Mouse (Mus musculus) layer of hippocampus, adult 8-10 months (tissue): Measurements from ENCODE around the gene Rin3. TPM values are rescaled to one million over a fixed set of nuclear protein-coding genes. Genes with fewer than 3 reads are reported as not detected.

Experiments
- DNase-seq, 2 experiments: peaks; one replicate each; pipeline ENCODE4 v3.0.0; 2022; ENCODE audit warnings: low spot score in 2 of 2
- total RNA-seq, 4 experiments: library from RNA; stranded (reverse); gene quantifications; 2 replicates each; pipeline ENCODE4 v1.2.4; 2022

The Rin3 gene
- total RNA-seq, 4 experiments from 2014 or later = 3.3 to 7.1 (median 4.8) TPM

DNA sequence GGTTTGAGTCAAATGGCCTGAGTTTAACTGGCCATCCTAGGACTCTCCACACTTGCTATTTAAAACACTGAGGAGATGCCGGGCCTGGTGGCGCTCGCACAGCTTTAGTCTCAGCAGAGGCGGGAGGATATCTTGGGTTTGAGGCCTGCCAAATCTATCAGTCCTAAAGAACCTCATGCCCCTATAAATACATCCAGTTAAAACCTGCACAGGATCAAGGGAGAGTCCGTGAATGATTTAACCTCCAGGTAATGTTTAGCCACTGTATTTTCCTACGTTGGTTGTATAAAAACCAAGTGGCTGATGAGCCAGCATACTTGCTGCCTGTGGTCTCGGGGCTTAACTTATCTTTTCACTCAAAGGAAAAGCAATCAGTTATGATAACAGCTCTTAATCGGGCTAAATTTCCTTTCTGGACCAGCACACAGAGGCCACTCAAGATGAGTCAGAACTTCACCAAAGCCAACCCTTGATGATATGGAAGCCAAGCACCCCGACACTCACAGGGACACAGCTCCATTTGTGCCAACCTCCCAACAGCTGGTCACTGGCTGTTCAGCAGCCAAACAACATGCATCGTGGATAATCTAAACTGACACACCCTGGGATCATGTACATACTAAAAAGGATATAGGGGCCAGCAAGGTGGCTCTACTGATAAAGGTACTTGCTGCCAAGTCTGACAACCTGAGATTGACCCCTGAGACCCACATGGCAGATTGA is 137.5 kb downstream of the Rin3 start:
- no peak for DNase-seq

GRCm38 (mm10) chr12:102422065-102422464 is 139.2 kb downstream of the Rin3 start:
- DNase-seq = no peak

- no peak for DNase-seq
Measured at GRCm38 (mm10) chr12:102422623-102423320, 139.9 kb downstream of the Rin3 start.

DNA sequence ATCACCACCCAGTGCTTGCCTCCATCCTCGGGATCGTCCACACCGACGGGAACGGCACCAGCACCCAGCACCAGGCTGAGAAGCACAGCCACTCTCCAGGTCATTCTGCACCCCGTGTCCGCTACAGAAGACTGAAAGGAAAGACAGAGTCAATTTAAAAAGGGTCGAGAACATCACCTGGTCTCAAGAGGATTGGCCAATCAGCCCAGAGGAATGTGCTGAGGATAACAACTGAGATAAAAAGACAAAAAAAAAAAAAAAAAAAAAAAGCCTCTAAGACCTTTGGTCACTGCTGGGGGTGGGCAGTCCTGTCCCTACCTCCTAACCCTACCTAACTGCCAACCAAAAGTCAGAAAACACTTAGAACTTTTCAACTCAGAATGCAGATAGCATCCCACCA is 140.8 kb downstream of the Rin3 start:
- no peak for DNase-seq

GRCm38 (mm10) chr12:102424456-102424855 is 141.6 kb downstream of the Rin3 start:
- no peak for DNase-seq

GRCm38 (mm10) chr12:102425048-102425578 is 142.3 kb downstream of the Rin3 start:
- no peak for DNase-seq

- DNase-seq = no peak
Measured at GRCm38 (mm10) chr12:102426285-102426684, 143.4 kb downstream of the Rin3 start.

DNA sequence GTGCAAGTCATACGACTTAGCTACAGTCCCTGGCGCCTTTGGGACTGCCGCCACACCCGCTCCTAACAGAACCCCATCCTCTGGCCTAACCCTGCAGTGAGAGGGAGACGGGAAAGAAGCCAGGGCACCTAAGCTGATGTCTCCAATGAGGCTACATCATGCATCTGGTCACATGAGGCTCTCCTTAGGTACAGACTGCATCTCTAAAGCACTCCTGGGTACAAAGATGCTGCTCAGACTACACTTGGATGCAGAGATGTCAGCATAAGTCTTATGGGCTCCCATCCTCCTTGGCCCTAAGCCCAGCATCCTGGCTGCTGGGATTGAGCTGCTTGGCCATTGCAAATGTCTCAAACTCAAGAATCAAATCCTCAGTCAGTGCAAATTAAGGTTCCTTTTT is 146.8 kb downstream of the Rin3 start:
- no peak for DNase-seq

DNA sequence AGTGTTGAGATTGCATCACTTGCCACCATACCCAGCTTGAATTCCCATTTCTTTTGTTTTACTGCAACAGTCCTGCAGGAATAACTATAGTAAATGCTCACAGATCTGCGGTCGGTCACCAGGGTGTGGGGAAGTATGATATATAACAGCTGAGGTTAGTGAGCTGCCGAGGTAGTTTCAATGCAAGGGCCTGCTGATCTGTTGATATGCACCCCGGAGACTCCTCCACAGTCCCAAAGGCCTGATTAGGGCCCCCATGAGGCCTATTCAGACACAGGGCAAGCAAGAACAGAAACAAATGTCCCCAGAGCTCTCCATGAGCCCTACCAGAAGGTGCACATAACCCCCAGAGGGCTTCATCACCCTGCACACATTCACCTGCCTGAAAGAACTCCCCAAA is 147.4 kb downstream of the Rin3 start:
- no peak for DNase-seq

DNA sequence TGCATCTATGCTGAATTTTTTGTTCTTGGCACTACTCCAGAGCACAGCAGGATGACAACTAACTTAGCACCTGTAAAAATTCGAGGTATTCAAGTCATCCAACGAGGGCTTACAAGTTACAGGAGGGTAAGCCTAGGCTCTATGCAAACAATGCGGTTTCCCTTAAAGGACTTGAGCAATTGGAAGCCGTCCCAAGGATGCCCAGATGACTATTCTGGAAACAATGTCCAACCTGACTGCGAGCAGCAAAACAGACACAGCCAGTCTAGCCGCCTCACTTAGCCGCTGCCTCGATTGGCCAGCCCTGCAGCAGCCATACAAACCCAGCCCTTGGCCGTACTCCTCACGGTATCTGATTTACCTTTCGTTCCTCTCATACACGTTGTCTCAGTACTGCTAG is 149.4 kb downstream of the Rin3 start:
- DNase-seq = no peak

GRCm38 (mm10) chr12:102434107-102434506 is 151.3 kb downstream of the Rin3 start:
- DNase-seq = no peak

DNA sequence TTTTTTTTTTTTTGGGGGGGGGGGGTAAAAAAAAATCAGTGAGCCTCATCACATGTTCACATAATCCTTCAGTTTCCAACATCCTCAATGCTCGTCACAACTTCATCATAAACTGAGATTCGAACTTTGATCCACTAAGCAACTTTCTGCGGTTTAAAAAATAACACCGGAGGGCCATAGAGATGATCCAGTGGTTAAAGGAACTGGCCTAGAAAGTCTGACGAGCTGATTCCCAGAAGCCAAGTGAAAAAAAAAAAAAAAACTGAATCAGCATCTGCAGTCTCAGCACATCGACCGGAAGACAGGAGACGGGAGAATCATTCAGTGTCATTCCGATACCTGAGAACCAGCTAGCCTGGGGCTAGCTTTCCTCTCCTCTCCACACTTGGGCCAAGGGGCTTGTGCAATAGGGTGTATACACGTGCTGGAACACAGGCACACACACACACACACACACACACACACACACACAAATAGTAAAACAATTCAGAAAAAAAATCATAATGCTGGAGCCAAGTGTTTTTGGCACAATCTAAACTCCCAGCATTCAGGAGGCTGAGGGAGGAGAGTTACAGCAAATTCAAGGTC is 154.2 kb downstream of the Rin3 start:
- DNase-seq = no peak

DNA sequence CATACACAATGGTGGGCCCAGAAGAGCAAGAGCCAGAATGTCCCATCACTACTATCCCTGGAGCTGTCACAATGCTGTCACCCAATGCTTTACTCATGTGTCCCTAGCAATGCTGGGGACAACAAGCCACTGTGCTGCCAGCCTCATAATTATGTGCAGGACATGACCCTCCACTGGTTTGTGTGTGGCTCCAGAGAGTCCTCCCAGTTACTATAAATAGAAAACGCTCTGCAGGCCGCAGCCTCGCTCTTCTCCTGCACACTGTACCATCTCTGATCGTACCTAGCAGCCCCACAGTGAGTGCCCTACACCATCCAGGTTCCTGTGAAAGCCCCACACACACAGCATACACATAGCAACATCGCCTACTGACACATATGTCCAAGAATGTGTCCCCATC is 155.1 kb downstream of the Rin3 start:
- DNase-seq = no peak

DNA sequence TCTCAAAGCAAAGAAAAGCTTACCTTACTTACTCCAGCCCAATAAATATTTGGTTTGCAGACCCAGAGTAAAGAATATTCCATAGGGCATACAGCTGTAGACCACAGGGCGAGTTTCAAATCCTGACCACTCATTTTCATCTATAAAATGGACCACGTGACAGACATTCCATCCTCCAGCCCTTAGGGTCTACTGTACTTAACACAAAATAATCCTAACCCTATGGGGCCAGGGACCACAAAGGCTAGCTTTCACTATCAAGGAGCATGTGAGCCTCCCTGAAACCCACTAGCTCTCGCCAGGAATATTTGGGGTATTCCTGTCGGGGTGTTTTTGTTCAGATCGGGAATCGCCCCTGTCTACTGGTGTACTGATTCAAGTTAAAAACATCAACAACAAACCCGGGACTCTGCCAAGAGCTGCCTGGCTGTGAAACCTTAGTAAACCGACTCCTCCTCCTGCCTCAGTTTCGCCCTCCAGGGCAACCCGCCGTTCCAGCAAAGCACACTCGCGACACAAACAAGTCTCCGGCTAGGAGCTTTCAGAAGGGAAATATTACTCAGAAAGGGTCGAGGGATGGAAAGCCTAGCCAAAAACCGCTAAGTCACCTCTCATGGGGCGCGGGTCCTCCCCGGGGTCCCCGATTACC is 156.3 kb downstream of the Rin3 start:
- no peak for DNase-seq

DNA sequence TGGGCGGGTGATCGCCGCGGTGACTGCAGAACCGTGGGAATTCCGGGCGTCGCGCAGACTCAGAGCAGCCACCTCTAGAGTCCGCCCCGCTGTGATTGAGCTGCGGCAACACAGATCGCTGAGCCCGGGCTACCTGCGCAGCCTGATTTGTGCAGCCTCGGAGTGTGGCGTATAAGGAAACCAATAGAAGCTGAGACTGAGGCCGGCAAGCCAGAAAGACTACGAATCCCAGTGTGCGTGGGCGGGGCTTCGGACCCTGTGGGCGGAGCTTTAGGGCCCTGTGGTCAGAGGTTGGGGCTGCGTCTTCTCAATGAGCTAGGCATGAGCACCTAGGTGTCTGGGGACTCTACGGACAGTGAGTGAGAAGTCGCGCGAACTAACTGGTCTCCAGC is 156.8 kb downstream of the Rin3 start, which contains the start of gene Lgmn:
Gene Lgmn, minus strand, starts transcription at position 182 of the 392 bp plus-strand sequence.
- peak; percentile 98 to 99 for DNase-seq

Other genes with a start within 250 kb of the Rin3 start
- gene Slc24a4, start 154.3 kb upstream of the Rin3 start, total RNA-seq = 10 to 100 TPM; 34.2 to 50.2 (median 44.5) TPM
- gene Lgmn, start 156.8 kb downstream of the Rin3 start, total RNA-seq = 100 to 1,000 TPM in 2 of 4 experiments, 10 to 100 TPM in 2; 82.8 to 200 (median 127) TPM
- gene Golga5, start 186.1 kb downstream of the Rin3 start, total RNA-seq = 10 to 100 TPM; 24.9 to 29.8 (median 26.9) TPM